Mouse (Mus musculus): ENCODE data around the gene Tars2. TPM values are rescaled to one million over a fixed set of nuclear protein-coding genes. Genes with fewer than 3 reads are reported as not detected.
"Not testable (repeated sequence)": the region's sequence is repeated elsewhere in the genome, so short reads cannot be mapped to it uniquely, and the experiment has no call there.

The Tars2 gene
- 56.3 and 58.9 TPM in 2 replicates for polyA plus RNA-seq (2015; fragmentation: Nextera tagmentation; extraction: Ambion mirVana)

GRCm38 (mm10) chr3:95760106-95760505, at the start of gene Tars2:
TSS of gene Tars2 (minus strand) at chr3:95760206.
- H3K4me2 ChIP-seq (ENCODE audit: low read depth, low read length): no peak within 1 kb of the TSS
- H3K4me3 ChIP-seq (ENCODE audit: low read length): no peak within 1 kb of the TSS
- H3K27ac ChIP-seq (ENCODE audit: low read length): no peak within 1 kb of the TSS
- ATAC-seq: no peak
- H3K9me3 ChIP-seq (ENCODE audit: control insufficient read depth, low read length): no peaks in the 10 kb centered on the region
- peaks cover 14% of the 10 kb centered on the region for H3K36me3 ChIP-seq (ENCODE audit: control insufficient read depth, insufficient read depth, low read length)
- no peak within 1 kb of the TSS for H3K9ac ChIP-seq (ENCODE audit: low read depth, low read length)
- no peaks in the 10 kb centered on the region; the same call in 1 of the 2 replicates for H3K4me1 ChIP-seq (ENCODE audit: control insufficient read depth, insufficient read depth, low read length)
- no peaks in the 10 kb centered on the region for H3K27me3 ChIP-seq (replicated peaks; ENCODE audit: control insufficient read depth, insufficient read depth, low read length)
- WGBS: 86% methylated on average over 6 of the region's 6 CpGs

- Histone ChIP-seq H3K9ac (ENCODE audit: low read depth, low read length) (no peak overlapping the region), H3K27me3 (replicated peaks; ENCODE audit: control insufficient read depth, insufficient read depth, low read length) (no peaks in the 10 kb centered on the region), H3K36me3 (ENCODE audit: control insufficient read depth, insufficient read depth, low read length) (peaks cover 10% of the 10 kb centered on the region), H3K9me3 (ENCODE audit: control insufficient read depth, low read length) (no peaks in the 10 kb centered on the region), H3K4me2 (ENCODE audit: low read depth, low read length) (no peak overlapping the region), H3K4me3 (ENCODE audit: low read length) (no peak overlapping the region), H3K27ac (ENCODE audit: low read length) (no peak overlapping the region), H3K4me1 (ENCODE audit: control insufficient read depth, insufficient read depth, low read length) (no peaks in the 10 kb centered on the region)
- no peak for ATAC-seq
- 54% methylated on average over 2 of the region's 2 CpGs for WGBS
Observed at GRCm38 (mm10) chr3:95808384-95808783, 48.4 kb upstream of the Tars2 start.

DNA sequence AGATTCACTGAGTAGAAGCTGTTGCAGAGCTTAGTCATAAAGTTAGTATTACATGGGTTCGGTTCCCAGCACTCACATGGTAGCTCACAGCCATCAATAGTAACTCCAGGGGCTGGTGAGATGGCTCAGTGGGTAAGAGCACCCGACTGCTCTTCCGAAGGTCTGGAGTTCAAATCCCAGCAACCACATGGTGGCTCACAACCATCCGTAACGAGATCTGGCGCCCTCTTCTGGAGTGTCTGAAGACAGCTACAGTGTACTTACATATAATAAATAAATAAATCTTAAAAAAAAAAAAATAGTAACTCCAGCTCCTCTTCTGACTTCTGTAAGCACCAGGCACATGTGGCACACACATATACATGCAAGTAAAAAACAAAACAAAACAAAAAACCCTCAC, 47.6 kb upstream of the Tars2 start:
- ATAC-seq; H3K4me2 ChIP-seq (ENCODE audit: low read depth, low read length): not testable (repeated sequence)
- WGBS: 98% methylated on average over 3 of the region's 6 CpGs

DNA sequence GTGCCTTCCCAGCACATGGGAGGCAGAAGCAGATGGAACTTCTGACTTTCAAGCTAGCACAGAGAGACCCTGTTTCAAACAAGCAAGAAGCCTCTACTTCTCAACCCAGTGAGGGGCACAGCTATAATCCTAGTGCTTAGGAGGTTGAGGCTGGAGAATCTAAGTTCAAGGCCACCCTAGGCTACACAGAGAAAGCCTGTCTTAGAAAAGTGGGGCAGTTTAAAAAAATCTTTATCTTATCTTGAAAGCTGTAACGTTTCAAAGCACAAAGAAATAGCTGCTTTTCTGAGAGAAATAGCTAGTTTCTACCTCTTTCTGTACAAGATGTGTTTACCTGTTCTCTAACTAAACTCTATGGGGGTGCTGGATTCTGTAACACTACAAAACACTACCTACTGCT, 46.7 kb upstream of the Tars2 start:
- no peak for ATAC-seq
- H3K27me3 ChIP-seq (replicated peaks; ENCODE audit: control insufficient read depth, insufficient read depth, low read length): no peaks in the 10 kb centered on the region
- H3K27ac ChIP-seq (ENCODE audit: low read length): no peak overlapping the region
- no peaks in the 10 kb centered on the region for H3K9me3 ChIP-seq (ENCODE audit: control insufficient read depth, low read length)
- H3K36me3 ChIP-seq (ENCODE audit: control insufficient read depth, insufficient read depth, low read length): peaks cover 10% of the 10 kb centered on the region
- no peaks in the 10 kb centered on the region for H3K4me1 ChIP-seq (ENCODE audit: control insufficient read depth, insufficient read depth, low read length)
- no peak overlapping the region for H3K4me3 ChIP-seq (ENCODE audit: low read length)
- no peak overlapping the region for H3K9ac ChIP-seq (ENCODE audit: low read depth, low read length)
- WGBS: 55% methylated on average over 1 of the region's 1 CpGs
- no peak overlapping the region for H3K4me2 ChIP-seq (ENCODE audit: low read depth, low read length)

More for the DNA sequence above, 47.6 kb upstream of the Tars2 start:
- not testable (repeated sequence) for H3K9me3 ChIP-seq (ENCODE audit: control insufficient read depth, low read length); H3K9ac ChIP-seq (ENCODE audit: low read depth, low read length); H3K36me3 ChIP-seq (ENCODE audit: control insufficient read depth, insufficient read depth, low read length); H3K27ac ChIP-seq (ENCODE audit: low read length); H3K4me3 ChIP-seq (ENCODE audit: low read length); H3K4me1 ChIP-seq (ENCODE audit: control insufficient read depth, insufficient read depth, low read length); H3K27me3 ChIP-seq (replicated peaks; ENCODE audit: control insufficient read depth, insufficient read depth, low read length)

DNA sequence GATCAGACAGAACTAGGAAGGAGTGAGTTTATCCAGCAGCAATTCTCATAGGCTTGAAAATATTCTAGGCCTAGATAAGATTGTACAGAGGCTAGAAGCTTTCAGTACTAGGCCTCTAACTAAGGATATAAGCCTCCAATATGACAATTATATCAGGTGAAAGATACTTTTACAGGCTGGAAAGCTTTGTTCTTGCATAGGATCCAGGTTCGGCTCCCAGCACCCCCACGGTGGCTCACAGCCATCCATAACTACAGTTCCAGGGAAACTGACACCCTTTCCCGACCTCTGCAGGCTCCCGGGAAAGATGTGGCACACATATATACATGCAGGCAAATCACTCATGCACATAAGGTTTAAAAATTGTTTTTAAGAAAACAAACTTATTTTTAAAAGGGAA, 43.8 kb upstream of the Tars2 start:
- no peak overlapping the region for H3K27ac ChIP-seq (ENCODE audit: low read length)
- H3K4me1 ChIP-seq (ENCODE audit: control insufficient read depth, insufficient read depth, low read length): no peaks in the 10 kb centered on the region
- ATAC-seq: no peak
- no peaks in the 10 kb centered on the region for H3K27me3 ChIP-seq (replicated peaks; ENCODE audit: control insufficient read depth, insufficient read depth, low read length)
- no peak overlapping the region for H3K9ac ChIP-seq (ENCODE audit: low read depth, low read length)
- no peak overlapping the region for H3K4me2 ChIP-seq (ENCODE audit: low read depth, low read length)
- peaks cover 10% of the 10 kb centered on the region for H3K36me3 ChIP-seq (ENCODE audit: control insufficient read depth, insufficient read depth, low read length)
- H3K4me3 ChIP-seq (ENCODE audit: low read length): no peak overlapping the region
- WGBS: 94% methylated on average over 4 of the region's 4 CpGs
- no peaks in the 10 kb centered on the region for H3K9me3 ChIP-seq (ENCODE audit: control insufficient read depth, low read length)

- 85% methylated on average over 4 of the region's 4 CpGs for WGBS
- Histone ChIP-seq H3K4me1 (ENCODE audit: control insufficient read depth, insufficient read depth, low read length) (no peaks in the 10 kb centered on the region; the same call in 1 of the 2 replicates), H3K4me3 (ENCODE audit: low read length) (no peak overlapping the region), H3K36me3 (ENCODE audit: control insufficient read depth, insufficient read depth, low read length) (no peaks in the 10 kb centered on the region), H3K9ac (ENCODE audit: low read depth, low read length) (no peak overlapping the region), H3K4me2 (ENCODE audit: low read depth, low read length) (no peak overlapping the region), H3K27ac (ENCODE audit: low read length) (no peak overlapping the region), H3K9me3 (ENCODE audit: control insufficient read depth, low read length) (no peaks in the 10 kb centered on the region), H3K27me3 (replicated peaks; ENCODE audit: control insufficient read depth, insufficient read depth, low read length) (no peaks in the 10 kb centered on the region)
- ATAC-seq: no peak
Observed at GRCm38 (mm10) chr3:95798756-95799155, 38.8 kb upstream of the Tars2 start.

GRCm38 (mm10) chr3:95794299-95794698, 34.3 kb upstream of the Tars2 start:
- Histone ChIP-seq H3K27me3 (replicated peaks; ENCODE audit: control insufficient read depth, insufficient read depth, low read length) (no peaks in the 10 kb centered on the region), H3K27ac (ENCODE audit: low read length) (no peak overlapping the region), H3K4me2 (ENCODE audit: low read depth, low read length) (no peak overlapping the region), H3K9ac (ENCODE audit: low read depth, low read length) (no peak overlapping the region), H3K36me3 (ENCODE audit: control insufficient read depth, insufficient read depth, low read length) (no peaks in the 10 kb centered on the region), H3K4me3 (ENCODE audit: low read length) (no peak overlapping the region), H3K4me1 (ENCODE audit: control insufficient read depth, insufficient read depth, low read length) (no peaks in the 10 kb centered on the region; the same call in 1 of the 2 replicates), H3K9me3 (ENCODE audit: control insufficient read depth, low read length) (no peaks in the 10 kb centered on the region)
- no peak for ATAC-seq
- 93% methylated on average over 1 of the region's 1 CpGs for whole genome bisulfite sequencing

- Histone ChIP-seq H3K4me2 (ENCODE audit: low read depth, low read length) (no peak overlapping the region), H3K27me3 (replicated peaks; ENCODE audit: control insufficient read depth, insufficient read depth, low read length) (no peaks in the 10 kb centered on the region), H3K9ac (ENCODE audit: low read depth, low read length) (no peak overlapping the region), H3K4me1 (ENCODE audit: control insufficient read depth, insufficient read depth, low read length) (no peaks in the 10 kb centered on the region; the same call in 1 of the 2 replicates), H3K9me3 (ENCODE audit: control insufficient read depth, low read length) (no peaks in the 10 kb centered on the region), H3K4me3 (ENCODE audit: low read length) (no peak overlapping the region), H3K27ac (ENCODE audit: low read length) (no peak overlapping the region), H3K36me3 (ENCODE audit: control insufficient read depth, insufficient read depth, low read length) (no peaks in the 10 kb centered on the region)
- WGBS: 81% methylated on average over 2 of the region's 2 CpGs
- ATAC-seq: no peak
Observed at GRCm38 (mm10) chr3:95793662-95794061, 33.7 kb upstream of the Tars2 start.

GRCm38 (mm10) chr3:95785501-95785900, 25.5 kb upstream of the Tars2 start:
- Histone ChIP-seq H3K36me3 (ENCODE audit: control insufficient read depth, insufficient read depth, low read length) (peaks cover 19% of the 10 kb centered on the region), H3K4me3 (ENCODE audit: low read length) (no peak overlapping the region), H3K4me1 (ENCODE audit: control insufficient read depth, insufficient read depth, low read length) (no peaks in the 10 kb centered on the region), H3K27ac (ENCODE audit: low read length) (no peak overlapping the region), H3K4me2 (ENCODE audit: low read depth, low read length) (no peak overlapping the region), H3K9me3 (ENCODE audit: control insufficient read depth, low read length) (no peaks in the 10 kb centered on the region), H3K9ac (ENCODE audit: low read depth, low read length) (no peak overlapping the region), H3K27me3 (replicated peaks; ENCODE audit: control insufficient read depth, insufficient read depth, low read length) (no peaks in the 10 kb centered on the region)
- ATAC-seq: no peak
- WGBS: 91% methylated on average over 4 of the region's 4 CpGs

GRCm38 (mm10) chr3:95771985-95772384, 12.0 kb upstream of the Tars2 start:
- H3K4me3 ChIP-seq (ENCODE audit: low read length): no peak overlapping the region
- H3K4me1 ChIP-seq (ENCODE audit: control insufficient read depth, insufficient read depth, low read length): no peaks in the 10 kb centered on the region
- peaks cover 14% of the 10 kb centered on the region for H3K36me3 ChIP-seq (ENCODE audit: control insufficient read depth, insufficient read depth, low read length)
- no peak overlapping the region for H3K27ac ChIP-seq (ENCODE audit: low read length)
- H3K4me2 ChIP-seq (ENCODE audit: low read depth, low read length): no peak overlapping the region
- H3K9me3 ChIP-seq (ENCODE audit: control insufficient read depth, low read length): no peaks in the 10 kb centered on the region
- no peak for ATAC-seq
- H3K27me3 ChIP-seq (replicated peaks; ENCODE audit: control insufficient read depth, insufficient read depth, low read length): no peaks in the 10 kb centered on the region
- H3K9ac ChIP-seq (ENCODE audit: low read depth, low read length): no peak overlapping the region
